Mouse (Mus musculus) lung, postnatal 10 days (tissue): Measurements from ENCODE around the gene Gzma.

Experiments used
- DNase-seq: peaks from one replicate; pipeline ENCODE4 v3.0.0; 2021

Gzma gene

GRCm38 (mm10) chr13:113100879-113101278 is at the start of gene Gzma:
Gene Gzma, minus strand, starts transcription at chr13:113100981.
- DNase-seq = no peak

GRCm38 (mm10) chr13:113139597-113139996 is 38.8 kb upstream of the Gzma start:
- no peak for DNase-seq

GRCm38 (mm10) chr13:113129974-113130373 is 29.2 kb upstream of the Gzma start:
- no peak for DNase-seq

GRCm38 (mm10) chr13:113121326-113121725 is 20.5 kb upstream of the Gzma start:
- DNase-seq = no peak

GRCm38 (mm10) chr13:113120324-113121237 is 19.8 kb upstream of the Gzma start:
- no peak for DNase-seq

- DNase-seq = no peak
Measured at GRCm38 (mm10) chr13:113118977-113119376, 18.2 kb upstream of the Gzma start.

- DNase-seq = no peak
Measured at GRCm38 (mm10) chr13:113104759-113105158, 4.0 kb upstream of the Gzma start.

GRCm38 (mm10) chr13:113101804-113102203 is 1.0 kb upstream of the Gzma start:
- no peak for DNase-seq

- DNase-seq = no peak
Measured at GRCm38 (mm10) chr13:113098406-113098805, 2.4 kb downstream of the Gzma start.

GRCm38 (mm10) chr13:113097011-113097410 is 3.8 kb downstream of the Gzma start:
- DNase-seq = no peak

GRCm38 (mm10) chr13:113094618-113095017 is 6.2 kb downstream of the Gzma start:
- DNase-seq = no peak

- DNase-seq = no peak
Measured at GRCm38 (mm10) chr13:113090489-113090888, 10.3 kb downstream of the Gzma start.

- DNase-seq = no peak
Measured at GRCm38 (mm10) chr13:113087226-113088017, 13.4 kb downstream of the Gzma start.

GRCm38 (mm10) chr13:113084732-113085131 is 16.0 kb downstream of the Gzma start:
- DNase-seq = no peak

- no peak for DNase-seq
Measured at GRCm38 (mm10) chr13:113082101-113082500, 18.7 kb downstream of the Gzma start.

GRCm38 (mm10) chr13:113079021-113079420 is 21.8 kb downstream of the Gzma start:
- no peak for DNase-seq

- no peak for DNase-seq
Measured at GRCm38 (mm10) chr13:113064542-113064941, 36.2 kb downstream of the Gzma start.

GRCm38 (mm10) chr13:113061746-113062145 is 39.0 kb downstream of the Gzma start:
- DNase-seq = no peak

GRCm38 (mm10) chr13:113055826-113056225 is 45.0 kb downstream of the Gzma start:
- DNase-seq = peak; percentile 41

- no peak for DNase-seq
Measured at GRCm38 (mm10) chr13:113054230-113054629, 46.6 kb downstream of the Gzma start.

GRCm38 (mm10) chr13:113047647-113048046 is 53.1 kb downstream of the Gzma start:
- DNase-seq = no peak

GRCm38 (mm10) chr13:113047018-113047417 is 53.8 kb downstream of the Gzma start:
- no peak for DNase-seq

GRCm38 (mm10) chr13:113046211-113046883 is 54.4 kb downstream of the Gzma start, which contains the start of gene Gpx8:
Gene Gpx8, minus strand, starts transcription at chr13:113046410.
- DNase-seq = peak; percentile 80
